In genomic region chr12:112801864-112802846, GRCm38 (mm10) we compare ENCODE assay signal across 8 mouse cellular contexts. TPM values are rescaled to one million over a fixed set of nuclear protein-coding genes. Genes with fewer than 3 reads are reported as not detected.
DNase-seq lines count a peak whose midpoint lies in the region; ATAC-seq and TF ChIP-seq lines count a peak whose summit lies in the region.

Gene Ahnak2, minus strand, starts transcription at chr12:112802657.

- peak within 1 kb of the TSS; percentile 72 for H3K4me3 ChIP-seq in gastrocnemius, adult 2 months
- H3K4me3 ChIP-seq in ES-E14 (ENCODE audit: insufficient read depth in 1 of 2, low read depth in 1 of 2, low read length in 2 of 2, poor library complexity in 1 of 2, severe bottlenecking in 1 of 2): peak within 1 kb of the TSS; percentile 79 to 82
- H3K4me3 ChIP-seq in embryonic facial prominence, embryonic 15.5 days (replicated peaks): peak within 1 kb of the TSS; percentile 54
- peak within 1 kb of the TSS; percentile 58 for H3K4me3 ChIP-seq in hindbrain, embryonic 11.5 days (ENCODE audit: low read depth, low read length)
- peak within 1 kb of the TSS; percentile 39 for H3K4me3 ChIP-seq in liver, postnatal 0 days (ENCODE audit: low read depth, low read length)
- H3K4me3 ChIP-seq in testis, adult 2 months (ENCODE audit: control insufficient read depth, low read depth, low read length): peak within 1 kb of the TSS; percentile 37

- H3K27ac ChIP-seq in gastrocnemius, adult 2 months: no peak within 1 kb of the TSS
- no peak within 1 kb of the TSS for H3K27ac ChIP-seq in ES-E14 (ENCODE audit: insufficient read depth, low read depth, low read length, poor library complexity, severe bottlenecking)
- no peak within 1 kb of the TSS for H3K27ac ChIP-seq in embryonic facial prominence, embryonic 15.5 days (replicated peaks)
- no peak within 1 kb of the TSS for H3K27ac ChIP-seq in hindbrain, embryonic 11.5 days (ENCODE audit: low read depth, low read length)
- H3K27ac ChIP-seq in liver, postnatal 0 days (ENCODE audit: low read depth): no peak within 1 kb of the TSS
- H3K27ac ChIP-seq in testis, adult 2 months (ENCODE audit: control insufficient read depth, insufficient read depth, low read depth, low read length): no peak within 1 kb of the TSS

- in situ Hi-C loops in ES-E14 (cut with MboI; ENCODE audit: low sequenced_read_pairs in 2 of 2, unreplicated experiment in 2 of 2): no loop called here

- TF ChIP-seq EP300 in liver, postnatal 0 days (IDR thresholded peaks at IDR 0.05; ENCODE audit: low read depth): no peak

- peak; percentile 69 for DNase-seq in gastrocnemius, adult 2 months
- no peak for DNase-seq in gastrocnemius, adult 18-20 months (ENCODE audit: low spot score)
- DNase-seq in ES-E14 (ENCODE audit: low read depth, low spot score): no peak
- peak; percentile 79 for DNase-seq in hindbrain, embryonic 11.5 days (ENCODE audit: low spot score)
- DNase-seq in liver, postnatal 0 days: peak; percentile 41
- DNase-seq in layer of hippocampus, adult 8-10 months (ENCODE audit: low spot score in 2 of 2): no peak

- 4% methylated on average over 68 of the region's 69 CpGs for WGBS in embryonic facial prominence, embryonic 15.5 days
- 6% methylated on average over 45 of the region's 69 CpGs for WGBS in hindbrain, embryonic 11.5 days
- WGBS in liver, postnatal 0 days (ENCODE audit: insufficient replicate concordance): 4% methylated on average over 45 of the region's 69 CpGs

- intact Hi-C loops in gastrocnemius, adult 2 months (cut with DNase I): no loop called here

- no peaks in the 10 kb centered on the region for H3K9me3 ChIP-seq in ES-E14 (ENCODE audit: control insufficient read depth, insufficient read depth, low read depth, low read length)
- no peaks in the 10 kb centered on the region for H3K9me3 ChIP-seq in embryonic facial prominence, embryonic 15.5 days (replicated peaks)
- H3K9me3 ChIP-seq in hindbrain, embryonic 11.5 days (ENCODE audit: control insufficient read depth, low read length): no peaks in the 10 kb centered on the region
- no peaks in the 10 kb centered on the region for H3K9me3 ChIP-seq in liver, postnatal 0 days (ENCODE audit: low read length)

- peaks cover 0 to 21% of the 10 kb centered on the region in 2 experiments; a peak in 3 of 4 replicates for H3K4me1 ChIP-seq in ES-E14 (ENCODE audit: control insufficient read depth in 2 of 2, insufficient read depth in 2 of 2, low read length in 2 of 2, poor library complexity in 1 of 2)
- H3K4me1 ChIP-seq in embryonic facial prominence, embryonic 15.5 days: peaks cover 50% of the 10 kb centered on the region
- 0 out of 2 replicates have a peak, but pooled peaks cover 3% of the 10 kb centered on the region for H3K4me1 ChIP-seq in hindbrain, embryonic 11.5 days (replicated peaks; ENCODE audit: control insufficient read depth, insufficient read depth, low read length)
- peaks cover 9% of the 10 kb centered on the region; the same call in 1 of the 2 replicates for H3K4me1 ChIP-seq in liver, postnatal 0 days (ENCODE audit: insufficient read depth)
- no peaks in the 10 kb centered on the region; the same call in 1 of the 2 replicates for H3K4me1 ChIP-seq in testis, adult 2 months (ENCODE audit: control insufficient read depth, insufficient read depth, low read length)

- peak within 1 kb of the TSS; percentile 66 for H3K9ac ChIP-seq in ES-E14 (ENCODE audit: insufficient read depth, low read depth, low read length, poor library complexity, severe bottlenecking)
- H3K9ac ChIP-seq in embryonic facial prominence, embryonic 15.5 days: peak within 1 kb of the TSS; percentile 33; the same call in 1 of the 2 replicates
- H3K9ac ChIP-seq in hindbrain, embryonic 11.5 days (ENCODE audit: low read depth, low read length): peak within 1 kb of the TSS; percentile 61
- peak within 1 kb of the TSS; percentile 26; the same call in 1 of the 2 replicates for H3K9ac ChIP-seq in liver, postnatal 0 days (replicated peaks)

- TF ChIP-seq POLR2A in testis, adult 2 months (IDR thresholded peaks at IDR 0.05; ENCODE audit: control insufficient read depth, low read depth, low read length): no peak

- peak within 1 kb of the TSS; percentile 100 for H3K4me2 ChIP-seq in embryonic facial prominence, embryonic 15.5 days (replicated peaks)
- H3K4me2 ChIP-seq in hindbrain, embryonic 11.5 days (replicated peaks; ENCODE audit: low read depth, low read length): peak within 1 kb of the TSS; percentile 100
- H3K4me2 ChIP-seq in liver, postnatal 0 days (ENCODE audit: low read depth, low read length): peak within 1 kb of the TSS; percentile 73

- H3K36me3 ChIP-seq in ES-E14 (ENCODE audit: control insufficient read depth, insufficient read depth, low read length, poor library complexity, severe bottlenecking): no peaks in the 10 kb centered on the region
- no peaks in the 10 kb centered on the region for H3K36me3 ChIP-seq in embryonic facial prominence, embryonic 15.5 days
- H3K36me3 ChIP-seq in hindbrain, embryonic 11.5 days (ENCODE audit: control insufficient read depth, insufficient read depth, low read length): no peaks in the 10 kb centered on the region
- no peaks in the 10 kb centered on the region for H3K36me3 ChIP-seq in liver, postnatal 0 days (replicated peaks; ENCODE audit: insufficient read depth, low read length)
- H3K36me3 ChIP-seq in testis, adult 2 months (ENCODE audit: control insufficient read depth, insufficient read depth, low read length): no peaks in the 10 kb centered on the region

- ATAC-seq in embryonic facial prominence, embryonic 15.5 days (ENCODE audit: insufficient number of reproducible peaks, low FRiP score, low TSS enrichment, low read depth): peak; percentile 39; the same call in 1 of the 2 replicates
- ATAC-seq in hindbrain, embryonic 11.5 days (ENCODE audit: low FRiP score): peak; percentile 79
- ATAC-seq in liver, postnatal 0 days: peak; percentile 27; the same call in 1 of the 2 replicates

- no peak for TF ChIP-seq CTCF in gastrocnemius, adult 2 months (IDR thresholded peaks at IDR 0.05)
- TF ChIP-seq CTCF in liver, postnatal 0 days (IDR thresholded peaks at IDR 0.05; ENCODE audit: low read depth): no peak
- TF ChIP-seq CTCF in testis, adult 2 months (IDR thresholded peaks at IDR 0.05; ENCODE audit: control insufficient read depth, insufficient read depth, insufficient replicate concordance, low read depth, low read length): no peak

- H3K27me3 ChIP-seq in embryonic facial prominence, embryonic 15.5 days: peaks cover 18% of the 10 kb centered on the region
- peaks cover 18% of the 10 kb centered on the region for H3K27me3 ChIP-seq in hindbrain, embryonic 11.5 days (ENCODE audit: control insufficient read depth, insufficient read depth, low read length)
- H3K27me3 ChIP-seq in liver, postnatal 0 days (ENCODE audit: insufficient read depth, low read length): peaks cover 53% of the 10 kb centered on the region
- no peaks in the 10 kb centered on the region for H3K27me3 ChIP-seq in testis, adult 2 months (ENCODE audit: control insufficient read depth, insufficient read depth, low read length)

TF ChIP-seq in ES-E14, 5 proteins besides CTCF, POLR2A, EP300 and RAD21:
- no peak for TF ChIP-seq HCFC1 (IDR thresholded peaks at IDR 0.05; ENCODE audit: borderline replicate concordance, insufficient read depth, low read length)
- TF ChIP-seq ZC3H11A (IDR thresholded peaks at IDR 0.05; ENCODE audit: borderline replicate concordance, low read depth, low read length): no peak
- TF ChIP-seq ZNF384 (IDR thresholded peaks at IDR 0.05; ENCODE audit: low read depth, low read length): no peak
- TF ChIP-seq CHD2 (IDR thresholded peaks at IDR 0.05; ENCODE audit: low read depth, low read length): no peak
- TF ChIP-seq MAFK (IDR thresholded peaks at IDR 0.05; ENCODE audit: insufficient read depth, low read depth, low read length): no peak
TF ChIP-seq in ES-E14: peak in this region for 0.

RNA-seq across cellular contexts. Expression of gene Ahnak2, which starts in this region (rescaled TPM):
- 1 to 10 TPM; 5.0 to 8.5 TPM for total RNA-seq in gastrocnemius, adult 2 months (2021)
- 1 to 10 TPM; 7.2 to 7.8 TPM for total RNA-seq in gastrocnemius, adult 18-20 months (2021)
- 22.8 and 25.2 TPM in 2 replicates for total RNA-seq in ES-E14 (2012; rRNA removed)
- 8.5 and 10.3 TPM in 2 replicates for polyA plus RNA-seq in embryonic facial prominence, embryonic 15.5 days (2015; fragmentation: Nextera tagmentation; extraction: Ambion mirVana)
- 0.21 and 0.29 TPM in 2 replicates for polyA plus RNA-seq in hindbrain, embryonic 11.5 days (2014; fragmentation: Nextera tagmentation; extraction: Ambion mirVana)
- 0.22 and 0.36 TPM in 2 replicates for polyA plus RNA-seq in liver, postnatal 0 days (2015; fragmentation: Nextera tagmentation; extraction: Ambion mirVana)
- 1.2 TPM in 2 replicates for polyA plus RNA-seq in testis, adult 2 months (2012; rRNA removed)
- 10 to 100 TPM in 2 of 4 experiments, 1 to 10 TPM in 2; 4.7 to 11.9 (median 8.2) TPM for total RNA-seq in layer of hippocampus, adult 8-10 months (2022)

Comparison
In these comparisons a context has a peak if more than half of its experiments do, and no peak if none do; other contexts are left out.
1. Peak in DNase-seq, ATAC-seq, H3K4me3 ChIP-seq, H3K9ac ChIP-seq and H3K4me2 ChIP-seq in hindbrain, embryonic 11.5 days; RNA of the gene not detected or under 1 TPM.
2. Peak in DNase-seq, ATAC-seq, H3K4me3 ChIP-seq, H3K9ac ChIP-seq and H3K4me2 ChIP-seq in liver, postnatal 0 days; RNA of the gene not detected or under 1 TPM.
3. ATAC-seq: peak in every context shown above with its lines; median percentile 79 in hindbrain, embryonic 11.5 days; 39 in embryonic facial prominence, embryonic 15.5 days; 27 in liver, postnatal 0 days.